Mouse (Mus musculus) adrenal gland, postnatal 36 days (tissue): ENCODE results near the gene Ppp1r3e. TPM values are rescaled to one million over a fixed set of nuclear protein-coding genes. Genes with fewer than 3 reads are reported as not detected.

ENCODE experiments used
- DNase-seq, 2 experiments: peaks; one replicate each; pipeline ENCODE4 v3.0.0; 2021; ENCODE audit warnings: mixed read lengths in 1 of 2
- long read RNA-seq, 2 experiments: library from polyadenylated mRNA; stranded (forward); transcript quantifications; one replicate each; pipeline ENCODE4 v2.0.0; 2021; ENCODE audit warnings: borderline sequencing depth in 2 of 2
- total RNA-seq, 2 experiments: library from RNA; stranded (reverse); gene quantifications; 2 replicates each; pipeline ENCODE4 v1.2.3; 2021

The Ppp1r3e gene
- 10 to 100 TPM; 17.8 to 19.2 TPM for total RNA-seq
- long read RNA-seq, experiment 1, partial matches to known transcripts = 1 of 4 reads
- long read RNA-seq, experiment 1, other reads (novel, unspliced or antisense) = 1 of 4 reads
- long read RNA-seq, experiment 2, partial matches to known transcripts = 0 of 1 reads
- long read RNA-seq, experiment 2, other reads (novel, unspliced or antisense) = 0 of 1 reads

DNA sequence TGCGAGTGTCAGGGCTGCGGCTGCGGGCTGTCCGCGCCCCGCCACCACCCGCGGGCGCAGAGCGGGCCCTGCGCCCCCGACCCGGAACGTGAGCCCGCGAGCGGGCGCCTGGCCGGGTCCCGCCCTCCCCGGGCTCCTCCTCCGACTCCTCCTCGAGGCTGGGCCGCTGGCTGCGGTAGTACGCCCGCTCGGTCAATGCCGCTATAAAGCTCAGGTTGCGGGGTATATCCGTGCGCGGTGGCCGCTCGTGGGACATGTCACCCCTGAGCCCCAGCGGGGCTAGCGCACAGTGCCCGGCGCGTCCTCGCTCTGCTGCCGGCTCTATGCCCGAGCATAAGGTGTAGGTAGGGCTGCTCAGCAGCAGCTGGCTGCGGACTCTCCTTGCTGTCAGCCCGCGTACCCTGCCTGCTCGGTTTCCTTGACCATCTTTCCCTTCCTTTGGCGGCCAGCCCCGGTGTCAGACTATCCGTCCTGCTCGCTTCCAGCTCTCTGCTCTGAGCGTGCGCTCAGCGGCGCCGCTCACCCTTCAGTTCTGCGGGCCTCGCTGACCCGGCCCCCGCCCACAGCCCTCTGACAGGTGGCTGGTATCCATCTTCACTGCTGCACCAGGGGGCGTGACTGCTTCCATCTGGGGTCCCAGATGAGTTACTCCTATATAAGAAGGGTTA, at the start of gene Ppp1r3e:
Gene Ppp1r3e, minus strand, starts transcription at position 503 of the 668 bp plus-strand sequence.
- peak; percentile 85 to 91 for DNase-seq

DNA sequence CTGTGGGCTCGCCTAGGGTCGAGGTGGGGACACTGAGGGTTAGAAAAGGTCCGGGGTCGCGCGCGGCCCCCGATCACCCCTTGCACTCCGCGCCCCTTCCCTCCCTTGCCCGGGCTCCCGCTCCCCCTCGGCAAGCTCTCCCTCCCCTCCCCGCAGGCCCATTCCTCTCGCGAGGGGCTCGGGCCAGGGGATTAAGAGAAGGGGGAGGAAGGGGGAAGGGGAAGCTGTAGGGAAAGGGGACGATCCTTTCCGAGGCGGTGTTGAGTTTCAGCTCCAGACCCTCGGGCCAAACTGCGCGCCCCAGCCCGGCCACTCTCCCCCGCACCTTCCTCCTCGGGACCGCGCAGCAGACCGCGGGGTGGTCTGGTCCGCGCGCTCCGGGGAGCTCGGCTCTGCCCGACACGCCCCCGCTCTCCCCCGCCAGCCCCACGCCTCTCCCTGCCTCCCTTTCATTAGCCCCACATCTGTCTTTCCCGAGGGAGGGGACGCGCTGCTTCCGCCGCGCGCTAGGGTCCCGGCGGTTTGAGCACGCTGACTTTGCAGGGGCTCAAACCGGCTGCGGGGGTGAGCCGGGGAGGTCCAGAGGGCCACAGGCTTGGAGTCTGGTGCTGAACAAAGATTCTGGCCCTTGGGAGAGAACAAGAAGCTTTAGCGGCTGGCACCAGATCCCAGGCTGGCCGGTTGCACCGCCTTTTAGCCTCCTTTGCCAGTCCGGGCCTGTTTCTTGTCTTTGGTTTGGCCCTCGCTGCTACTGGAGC, 49.2 kb upstream of the Ppp1r3e start:
- peak in 1 of 2 experiments; percentile 34 for DNase-seq

DNA sequence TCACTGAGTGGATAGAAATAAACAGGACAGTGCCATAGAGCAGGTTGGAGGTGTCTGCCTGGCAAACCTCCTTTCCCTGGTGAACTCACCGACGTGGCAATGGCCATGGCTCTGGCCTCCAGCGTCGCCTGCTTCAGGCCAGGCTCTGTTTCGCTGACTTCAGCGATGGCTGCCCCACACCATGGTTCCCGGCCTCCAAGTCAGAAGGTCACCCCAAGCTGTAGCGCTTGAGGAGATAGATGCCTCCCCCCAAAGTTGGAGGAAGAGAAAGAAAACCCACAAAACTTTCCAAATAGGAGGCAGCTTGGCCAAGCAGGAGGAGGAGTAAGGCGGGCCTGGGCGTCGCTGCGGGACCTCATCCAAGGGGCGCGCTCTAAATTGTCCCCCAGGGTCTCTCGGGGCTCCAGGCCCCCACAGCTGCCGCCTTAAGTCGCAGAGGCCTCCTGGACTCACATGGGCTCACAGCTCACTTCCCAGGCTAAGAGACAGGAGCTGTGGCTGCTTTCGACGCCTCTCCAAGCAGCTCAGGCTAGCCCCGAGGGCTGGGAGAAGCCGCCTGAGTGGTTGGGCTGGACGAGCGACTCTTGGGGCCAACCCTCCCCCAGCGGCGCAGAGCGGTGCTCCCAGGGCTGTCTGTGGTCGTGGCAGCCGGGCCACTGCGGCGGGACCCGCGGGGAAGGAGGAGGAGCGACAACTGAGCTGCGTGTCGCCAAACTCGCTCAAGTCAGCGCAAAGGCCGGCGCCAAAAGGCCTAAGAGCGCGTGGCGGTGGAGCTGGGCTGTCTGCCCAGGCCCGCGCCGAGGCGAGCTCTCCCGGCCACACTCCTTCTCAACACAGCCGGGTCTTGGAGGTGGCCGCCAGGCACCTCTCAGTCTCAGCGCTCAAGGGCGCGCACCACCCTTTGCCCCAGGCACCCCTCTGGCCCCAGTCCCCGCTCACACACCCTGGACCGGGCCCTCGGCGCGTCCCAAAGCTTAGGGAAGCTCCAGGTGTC, 48.3 kb upstream of the Ppp1r3e start, which contains the start of gene Efs:
Gene Efs, minus strand, starts transcription at position 778 of the 994 bp plus-strand sequence.
- DNase-seq = peak; percentile 51 to 62

DNA sequence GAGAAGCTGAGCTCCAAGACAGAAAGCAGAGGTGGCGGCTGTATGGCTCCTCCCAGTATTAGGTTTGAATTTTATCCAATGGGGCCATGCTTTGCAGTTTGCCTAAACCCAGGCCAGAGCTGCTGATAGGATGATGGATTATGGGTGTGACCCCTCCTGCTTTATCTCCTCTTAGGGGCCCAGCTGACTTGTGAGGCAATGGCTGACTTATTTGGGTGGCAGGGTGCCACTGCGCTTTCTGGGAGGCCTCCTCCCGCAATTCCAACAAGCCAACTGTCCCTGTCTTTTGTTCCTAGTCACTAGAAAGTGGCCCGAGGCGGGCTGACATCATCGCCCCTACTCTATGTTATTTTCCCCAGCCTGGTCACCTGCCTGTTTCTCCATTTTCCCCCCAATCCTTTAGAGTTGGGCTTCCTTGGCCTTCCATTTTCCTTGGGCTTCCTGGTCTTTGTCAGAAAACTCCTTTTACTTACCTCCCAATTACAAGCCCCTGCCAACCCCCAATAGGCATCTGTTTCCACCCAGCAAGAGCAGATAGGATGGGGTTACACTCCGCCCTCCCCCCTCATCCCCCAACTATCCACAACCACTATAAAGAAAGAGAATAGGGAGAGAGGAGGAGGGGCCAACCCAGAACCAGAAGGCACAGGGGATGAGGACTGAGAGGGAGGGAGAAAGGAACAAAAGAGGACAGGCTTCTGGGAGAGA, 47.4 kb upstream of the Ppp1r3e start:
- no peak for DNase-seq

DNA sequence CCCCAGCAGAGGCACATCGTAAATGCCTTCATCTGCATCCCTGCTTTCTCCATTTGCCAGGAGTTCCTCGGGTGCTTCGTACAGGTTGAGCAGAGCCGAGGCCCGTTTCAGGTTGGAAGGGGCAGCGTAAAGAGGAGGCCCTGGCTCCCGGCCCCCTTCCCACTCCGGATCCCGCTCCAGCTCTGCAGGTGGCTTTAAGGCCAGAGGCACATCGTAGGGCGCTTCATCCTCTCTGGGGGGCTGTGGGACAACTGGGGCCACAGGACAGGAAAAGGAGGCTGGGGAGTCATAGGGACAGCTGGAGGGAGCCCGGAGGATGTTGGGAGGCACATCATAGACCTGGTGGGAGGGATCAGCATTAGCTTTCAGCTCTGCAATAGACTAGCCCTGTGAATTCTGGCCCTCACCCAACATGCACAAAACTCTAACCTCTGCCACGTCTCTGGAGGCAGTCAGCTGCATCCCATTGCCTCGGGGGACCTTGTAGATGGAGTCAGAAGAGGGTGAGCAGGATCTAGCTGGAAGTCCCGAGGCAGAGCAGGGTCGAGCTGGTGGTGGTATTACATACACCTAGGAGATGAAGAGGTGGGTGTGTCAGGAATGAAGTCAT, 42.8 kb upstream of the Ppp1r3e start:
- DNase-seq = no peak

DNA sequence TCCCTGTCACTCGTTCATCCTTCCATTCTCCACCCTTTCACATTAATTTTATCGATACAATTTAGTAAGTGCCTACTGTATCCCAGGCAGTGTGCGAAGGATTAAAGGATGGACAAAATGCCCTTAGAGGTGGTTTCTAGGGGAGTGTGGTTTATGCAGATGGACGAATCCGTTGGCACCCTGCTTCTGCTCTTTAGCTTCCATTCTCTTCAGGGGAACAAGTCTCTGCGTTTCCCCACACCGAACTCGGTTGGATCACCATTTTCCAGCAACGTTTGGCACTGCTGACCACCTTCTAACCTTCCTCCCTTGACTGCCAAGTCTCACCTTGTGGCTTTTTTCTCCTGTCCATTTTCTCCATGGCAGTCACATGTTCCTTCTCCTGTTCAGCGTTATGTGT, 36.0 kb upstream of the Ppp1r3e start:
- DNase-seq = no peak

DNA sequence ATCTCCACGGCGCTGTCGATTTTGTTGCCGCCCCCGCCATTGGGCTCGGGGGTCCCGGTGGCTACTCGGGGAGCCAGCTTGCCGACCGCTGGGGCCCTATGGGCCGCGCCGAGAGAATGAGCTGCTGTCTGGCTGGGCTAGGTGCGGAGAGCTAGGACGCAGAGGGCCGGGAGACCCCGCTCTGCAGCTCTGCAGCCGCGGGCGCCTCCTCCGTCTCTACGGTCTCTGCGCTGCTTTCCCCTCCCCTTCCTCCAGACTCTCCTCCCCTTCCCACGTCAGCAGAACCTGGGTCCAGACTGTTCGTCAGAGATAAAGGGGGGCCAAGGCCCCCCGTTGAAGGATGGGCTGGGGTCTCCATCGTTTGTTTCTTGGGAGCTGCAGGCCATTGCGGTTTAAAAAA, 35.5 kb upstream of the Ppp1r3e start, which contains the start of gene Slc22a17:
Gene Slc22a17, minus strand, starts transcription at position 247 of the 400 bp plus-strand sequence.
- DNase-seq = peak; percentile 76 to 84

DNA sequence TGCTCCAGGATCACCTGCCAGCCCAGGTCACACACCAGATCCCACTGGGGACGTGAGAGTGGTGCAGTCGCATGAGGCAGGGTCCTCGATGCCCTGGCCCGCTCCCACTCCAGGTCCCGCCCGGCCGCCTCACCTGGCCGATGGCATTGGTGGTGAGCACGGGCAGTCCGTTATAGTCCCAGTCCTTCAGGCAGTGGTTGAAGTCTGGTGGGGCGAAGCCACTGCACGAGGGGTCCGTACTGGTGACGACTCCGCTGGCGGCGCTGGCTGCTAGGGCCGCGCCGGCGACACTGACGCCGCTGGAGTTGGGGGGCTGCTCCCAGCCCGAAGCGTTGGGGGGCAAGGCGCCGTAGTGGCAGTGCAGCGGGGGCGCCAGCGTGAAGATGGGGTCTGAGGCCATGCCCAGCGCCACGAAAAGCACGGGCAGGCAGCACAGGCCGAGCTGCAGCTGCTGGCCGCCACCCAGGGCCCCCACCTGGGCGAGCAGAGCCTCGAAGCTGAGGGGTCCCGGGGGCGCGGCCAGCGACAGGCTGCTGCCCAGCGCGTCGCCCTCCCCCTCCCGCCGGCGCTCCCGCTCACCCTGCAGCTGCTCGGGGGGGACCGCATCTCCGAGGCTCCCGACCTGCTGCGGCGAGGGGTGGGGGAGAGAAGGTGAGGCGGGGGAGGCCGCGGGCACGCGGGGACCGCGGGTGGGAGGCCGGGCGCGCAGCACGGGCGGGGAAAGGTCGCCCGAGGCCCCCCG, 34.9 kb upstream of the Ppp1r3e start:
- DNase-seq = peak in 1 of 2 experiments; percentile 46

DNA sequence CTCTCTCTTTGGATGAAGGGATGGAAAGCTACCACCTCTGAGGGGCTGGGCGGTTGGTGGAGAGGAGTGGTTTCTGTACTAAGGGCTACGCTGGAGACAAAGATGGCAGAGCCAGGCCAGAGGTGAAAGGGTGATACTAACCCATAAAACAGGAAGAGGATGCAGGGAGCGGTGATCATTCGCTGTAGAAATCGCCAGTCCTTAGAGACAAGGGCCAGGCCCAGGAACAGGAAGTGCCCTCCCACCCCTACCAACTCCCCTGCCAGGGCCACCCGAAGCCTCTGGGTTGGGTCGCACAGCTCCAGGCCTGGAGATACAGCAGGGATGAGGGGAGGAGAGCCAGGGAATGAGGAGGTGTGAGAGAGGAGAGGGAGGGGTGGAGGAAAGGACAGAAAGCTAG, 31.3 kb upstream of the Ppp1r3e start:
- DNase-seq = no peak

DNA sequence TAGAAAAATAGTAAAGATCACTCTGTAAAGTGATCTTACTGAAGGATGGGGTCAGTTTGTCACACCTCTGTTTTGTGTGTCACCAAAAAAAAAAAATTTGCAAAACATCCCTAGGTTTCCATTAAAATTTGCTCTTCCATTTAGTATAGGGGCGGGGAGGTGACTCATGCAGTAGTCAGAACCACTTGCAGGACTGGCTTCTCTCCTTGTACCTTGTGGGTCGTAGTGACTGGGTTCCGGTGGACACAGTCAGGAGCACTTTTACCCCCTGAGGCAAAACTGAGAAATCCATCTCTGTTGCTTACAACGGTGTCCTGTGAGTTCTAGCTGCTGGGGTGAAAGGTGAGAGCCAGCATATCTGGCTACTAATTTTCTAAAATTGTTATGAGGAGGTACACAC, 26.3 kb upstream of the Ppp1r3e start:
- DNase-seq = no peak

DNA sequence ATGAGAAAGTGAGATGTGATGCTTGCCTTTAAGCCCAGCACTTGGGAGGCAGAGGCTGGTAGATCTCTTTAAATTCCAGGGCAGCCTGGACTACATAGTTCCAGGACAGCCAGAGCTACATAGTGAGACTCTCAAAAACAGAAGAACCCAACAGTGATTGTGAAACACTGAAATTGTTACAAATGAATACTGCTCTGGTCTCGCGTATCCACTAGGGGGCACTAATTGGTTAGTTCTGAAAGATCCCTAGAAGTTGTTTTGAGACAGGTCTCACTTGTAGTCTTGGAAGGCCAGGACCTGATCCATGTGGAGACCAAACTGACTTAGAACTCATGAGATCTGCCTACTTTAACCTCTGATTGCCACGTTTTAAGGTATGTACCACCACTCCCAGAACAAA, 23.0 kb upstream of the Ppp1r3e start:
- DNase-seq = peak; percentile 58 to 70

DNA sequence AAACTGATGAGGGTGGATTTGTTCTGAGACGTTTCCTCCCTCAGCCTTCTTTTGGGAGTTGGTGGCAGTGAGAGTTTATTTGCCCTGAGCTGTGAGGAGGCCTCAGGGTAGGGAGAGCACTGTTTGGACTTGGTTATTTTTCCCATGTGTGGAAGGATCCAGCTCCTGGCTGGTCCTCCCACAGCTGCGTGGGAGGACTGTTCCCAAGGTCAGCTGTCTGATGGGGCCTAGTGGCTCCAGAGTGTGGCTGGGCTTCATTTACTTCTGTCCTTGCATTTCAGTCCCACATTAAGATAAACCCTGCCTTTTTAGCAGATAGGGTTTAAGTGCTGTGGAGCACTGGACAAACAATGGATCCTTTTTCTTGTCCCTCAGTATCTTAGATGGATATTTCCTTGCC, 20.1 kb upstream of the Ppp1r3e start:
- no peak for DNase-seq

DNA sequence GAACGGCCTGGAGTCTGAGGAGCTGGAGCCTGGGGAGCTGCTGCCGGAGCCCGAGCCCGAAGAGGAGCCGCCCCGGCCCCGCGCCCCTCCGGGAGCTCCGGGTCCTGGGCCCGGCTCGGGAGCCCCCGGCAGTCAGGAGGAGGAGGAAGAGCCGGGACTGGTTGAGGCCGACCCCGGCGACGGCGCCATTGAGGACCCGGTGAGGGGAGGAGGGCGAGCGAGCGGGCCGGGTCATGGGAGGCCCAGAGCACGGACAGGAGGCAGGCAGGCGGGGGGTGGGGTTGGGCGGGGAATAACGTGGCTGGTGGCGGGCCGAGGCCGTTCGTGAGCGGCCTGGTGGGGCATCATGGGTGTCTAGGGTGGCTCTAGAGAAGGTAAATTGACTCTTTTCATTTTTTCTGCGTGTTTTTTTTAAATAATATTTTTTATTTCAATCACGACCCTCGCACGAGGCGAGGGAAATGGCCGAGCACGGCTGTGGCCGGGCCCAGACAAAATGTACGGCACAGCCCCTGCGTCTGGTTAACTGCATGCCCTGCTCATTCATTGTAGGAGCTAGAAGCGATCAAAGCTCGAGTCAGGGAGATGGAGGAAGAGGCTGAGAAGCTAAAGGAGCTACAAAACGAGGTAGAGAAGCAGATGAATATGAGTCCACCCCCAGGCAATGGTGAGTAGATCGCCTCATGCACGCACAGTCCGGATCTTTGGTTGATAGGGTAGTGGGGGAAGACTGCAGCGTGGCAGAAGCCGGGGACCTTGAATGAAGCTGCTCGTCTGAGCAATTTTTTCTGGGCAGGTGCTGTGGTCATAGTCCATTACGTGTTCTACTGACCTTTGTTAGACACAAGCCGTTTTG, 17.2 kb upstream of the Ppp1r3e start:
- DNase-seq = peak; percentile 77 to 82

DNA sequence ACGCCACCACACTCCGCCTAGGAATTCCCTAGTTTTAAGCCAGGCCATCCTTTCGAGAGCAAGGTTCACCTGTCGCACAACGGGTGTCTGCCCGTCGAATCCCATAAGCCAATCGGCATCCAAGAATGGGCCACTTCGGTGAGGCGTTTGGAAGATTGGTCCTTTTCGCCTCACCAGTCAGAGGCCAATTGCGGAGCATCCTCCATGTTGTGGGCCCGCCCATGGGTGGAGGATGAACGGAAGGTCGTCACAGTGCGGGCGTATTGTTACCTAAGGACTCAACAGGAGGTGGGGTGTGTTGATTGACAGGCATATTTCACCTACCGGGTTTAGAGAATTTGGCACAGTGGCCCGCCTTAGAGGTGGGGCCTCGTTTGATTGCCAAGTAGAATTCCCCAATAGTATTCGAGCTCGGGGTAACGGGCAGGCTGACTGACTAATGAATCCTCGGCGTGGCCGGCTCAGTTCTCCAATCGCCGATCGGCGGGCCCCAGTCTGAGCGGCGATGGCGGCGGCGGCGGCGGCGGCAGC, 16.4 kb upstream of the Ppp1r3e start:
- DNase-seq = peak; percentile 96 to 97

DNA sequence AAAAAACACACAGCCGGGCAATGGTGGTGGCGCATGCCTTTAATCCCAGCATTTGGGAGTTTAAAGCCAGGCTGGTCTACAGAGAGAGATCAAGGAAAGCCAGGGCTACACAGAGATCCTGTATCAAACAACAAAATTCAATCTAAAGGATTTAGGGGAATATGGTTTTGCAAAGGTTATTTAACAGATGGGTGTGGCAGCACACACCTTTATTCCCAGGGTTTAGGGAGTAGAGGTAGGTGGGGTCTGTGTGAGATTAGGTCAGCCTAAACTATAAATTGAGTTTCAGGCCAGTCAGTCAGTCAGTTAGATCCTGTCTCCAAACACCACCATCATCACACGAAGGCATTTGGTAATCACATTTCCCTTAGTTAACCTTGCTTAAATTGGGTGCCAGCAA, 14.8 kb upstream of the Ppp1r3e start, which contains the start of gene Pabpn1:
Gene Pabpn1, plus strand, starts transcription at position 301 of the 400 bp plus-strand sequence.
- DNase-seq = no peak

DNA sequence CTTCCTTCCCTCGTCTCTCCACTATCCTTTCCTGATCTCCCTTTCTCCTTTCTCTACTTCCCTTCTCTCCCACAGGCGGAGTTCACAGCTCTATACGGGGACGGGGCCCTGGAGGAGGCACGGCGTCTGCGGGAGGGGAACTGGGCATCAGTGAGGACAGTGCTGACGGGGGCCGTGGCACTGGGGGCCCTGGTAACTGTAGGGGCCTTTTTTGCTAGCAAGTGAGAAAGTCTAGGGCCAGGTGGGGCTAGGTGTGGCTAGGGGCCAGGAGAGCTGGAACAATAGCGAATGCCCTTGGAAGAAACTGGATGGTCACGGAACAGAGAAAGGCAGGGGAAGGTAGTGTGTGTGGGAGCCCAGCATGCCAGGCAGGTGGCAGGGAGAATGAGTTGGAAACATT, 8.0 kb upstream of the Ppp1r3e start:
- no peak for DNase-seq

DNA sequence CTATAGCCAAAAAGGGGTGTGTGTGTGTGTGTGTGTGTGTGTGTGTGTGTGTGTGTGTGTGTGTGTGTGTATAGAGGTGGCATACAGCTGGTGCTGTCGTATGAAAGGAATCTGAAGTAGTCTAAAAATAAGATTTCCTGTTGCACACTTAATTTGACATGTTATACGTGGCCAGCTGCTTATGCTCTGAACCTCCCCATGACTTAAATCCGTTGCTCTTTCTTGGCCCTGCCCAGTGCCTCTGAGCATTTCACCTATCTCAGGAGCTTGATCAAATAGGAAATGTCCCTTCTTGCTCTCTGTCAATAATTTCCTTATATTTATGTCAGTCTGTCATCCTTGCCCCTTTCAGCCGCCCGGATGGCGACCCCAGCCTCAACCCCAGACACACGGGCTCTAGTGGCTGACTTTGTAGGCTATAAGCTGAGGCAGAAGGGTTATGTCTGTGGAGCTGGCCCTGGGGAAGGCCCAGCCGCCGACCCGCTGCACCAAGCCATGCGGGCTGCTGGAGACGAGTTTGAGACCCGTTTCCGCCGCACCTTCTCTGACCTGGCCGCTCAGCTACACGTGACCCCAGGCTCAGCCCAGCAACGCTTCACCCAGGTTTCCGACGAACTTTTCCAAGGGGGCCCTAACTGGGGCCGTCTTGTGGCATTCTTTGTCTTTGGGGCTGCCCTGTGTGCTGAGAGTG, 6.8 kb upstream of the Ppp1r3e start:
- DNase-seq = no peak
